Mouse (Mus musculus) MEL (cell line): Measurements from ENCODE around the gene Sh2b3. TPM values are rescaled to one million over a fixed set of nuclear protein-coding genes. Genes with fewer than 3 reads are reported as not detected.

Experiments used
- DNase-seq: peaks from one replicate; pipeline ENCODE4 v3.0.0; 2011; ENCODE audit warnings: low read depth, low spot score
- H3K27ac ChIP-seq: 2 replicates; pipeline ENCODE4 v1.5.1; 2012; ENCODE audit warnings: low read depth, mild to moderate bottlenecking, control low read depth, low read length, moderate library complexity; ENCODE audit not compliant: control insufficient read depth
- H3K27me3 ChIP-seq, 2 experiments: fragments of 150-350 bp in 1 of 2; sonication (generic) in 1 of 2; 2 replicates each; pipeline ENCODE4 v1.6.1; 2012; ENCODE audit warnings: low read length in 2 of 2, mild to moderate bottlenecking in 2 of 2, improper control_type of control experiment in 1 of 2, moderate library complexity in 1 of 2; ENCODE audit not compliant: insufficient read depth in 2 of 2, control insufficient read depth in 1 of 2
- H3K36me3 ChIP-seq, 2 experiments: 2 replicates each; pipeline ENCODE4 v1.6.1; 2012 to 2014; ENCODE audit warnings: low read length in 2 of 2, improper control_type of control experiment in 1 of 2, inconsistent platforms in 1 of 2, mild to moderate bottlenecking in 1 of 2; ENCODE audit not compliant: insufficient read depth in 2 of 2, control insufficient read depth in 1 of 2
- H3K4me1 ChIP-seq, 2 experiments: fragments of 150-350 bp in 1 of 2; sonication (generic) in 1 of 2; 2 replicates each; pipeline ENCODE4 v1.6.1; 2012; ENCODE audit warnings: low read length in 2 of 2, improper control_type of control experiment in 1 of 2, mild to moderate bottlenecking in 1 of 2; ENCODE audit not compliant: insufficient read depth in 2 of 2, control insufficient read depth in 1 of 2
- H3K4me3 ChIP-seq, 2 experiments: fragments of 150-350 bp in 1 of 2; sonication (generic) in 1 of 2; 2 replicates each; pipeline ENCODE4 v1.5.1; 2012; ENCODE audit warnings: low read depth in 2 of 2, low read length in 2 of 2, mild to moderate bottlenecking in 2 of 2, moderate library complexity in 2 of 2, control low read depth in 1 of 2, improper control_type of control experiment in 1 of 2; ENCODE audit not compliant: control insufficient read depth in 1 of 2, insufficient read depth in 1 of 2
- H3K79me2 ChIP-seq: 2 replicates; pipeline ENCODE4 v1.6.1; 2012; ENCODE audit warnings: mild to moderate bottlenecking, low read length, moderate library complexity; ENCODE audit not compliant: control insufficient read depth, poor library complexity, insufficient read depth
- H3K9ac ChIP-seq: 2 replicates; pipeline ENCODE4 v1.6.1; 2012; ENCODE audit warnings: low read depth, mild to moderate bottlenecking, control low read depth, low read length, moderate library complexity; ENCODE audit not compliant: control insufficient read depth, poor library complexity, severe bottlenecking
- H3K9me3 ChIP-seq: fragments of 150-350 bp; sonication (generic); replicated peaks from 2 replicates; pipeline ENCODE4 v1.6.1; 2012; ENCODE audit warnings: mild to moderate bottlenecking, low read length, improper control_type of control experiment, moderate library complexity; ENCODE audit not compliant: insufficient read depth
- BHLHE40 ChIP-seq: IDR thresholded peaks from 2 replicates; pipeline ENCODE4 v1.6.1; 2012; ENCODE audit warnings: low read depth, mild to moderate bottlenecking, inconsistent platforms, low read length, improper control_type of control experiment, borderline replicate concordance
- CHD1 ChIP-seq: IDR thresholded peaks from 2 replicates; pipeline ENCODE4 v1.6.1; 2012; ENCODE audit warnings: low read depth, mild to moderate bottlenecking, inconsistent platforms, low read length, improper control_type of control experiment
- CHD2 ChIP-seq: IDR thresholded peaks from 2 replicates; pipeline ENCODE4 v1.6.1; 2011; ENCODE audit warnings: low read length, improper control_type of control experiment
- CTCF ChIP-seq, 3 experiments: IDR thresholded peaks in 2 of 3; conservative IDR thresholded peaks in 1 of 3; 2 replicates each; pipeline ENCODE4 v1.5.1; 2011 to 2012; ENCODE audit warnings: low read length in 3 of 3, low read depth in 2 of 3, mild to moderate bottlenecking in 2 of 3, improper control_type of control experiment in 1 of 3, inconsistent platforms in 1 of 3, mixed read lengths in 1 of 3, moderate library complexity in 1 of 3; ENCODE audit not compliant: control insufficient read depth in 1 of 3, insufficient read depth in 1 of 3, poor library complexity in 1 of 3, severe bottlenecking in 1 of 3
- E2F4 ChIP-seq: IDR thresholded peaks from 2 replicates; pipeline ENCODE4 v1.6.1; 2011; ENCODE audit warnings: low read depth, low read length, improper control_type of control experiment, borderline replicate concordance
- ELF1 ChIP-seq: IDR thresholded peaks from 2 replicates; pipeline ENCODE4 v1.6.1; 2014; ENCODE audit warnings: low read depth, mild to moderate bottlenecking, inconsistent platforms, low read length, improper control_type of control experiment, moderate library complexity
- EP300 ChIP-seq, 2 experiments: IDR thresholded peaks; 2 replicates each; pipeline ENCODE4 v1.6.1; 2011; ENCODE audit warnings: improper control_type of control experiment in 2 of 2, low read length in 2 of 2, low read depth in 1 of 2, mild to moderate bottlenecking in 1 of 2
- GABPA ChIP-seq: IDR thresholded peaks from 2 replicates; pipeline ENCODE4 v1.6.1; 2012; ENCODE audit warnings: low read depth, mild to moderate bottlenecking, inconsistent platforms, low read length, improper control_type of control experiment, moderate library complexity
- HCFC1 ChIP-seq: IDR thresholded peaks from 2 replicates; pipeline ENCODE4 v1.6.1; 2012; ENCODE audit warnings: low read depth, mild to moderate bottlenecking, inconsistent platforms, low read length, improper control_type of control experiment, moderate library complexity
- KAT2A ChIP-seq: conservative IDR thresholded peaks from 2 replicates; pipeline ENCODE4 v1.6.1; 2012; ENCODE audit warnings: low read depth, low read length, improper control_type of control experiment, inconsistent platforms
- MAFK ChIP-seq: IDR thresholded peaks from 2 replicates; pipeline ENCODE4 v1.6.1; 2011; ENCODE audit warnings: low read depth, mild to moderate bottlenecking, low read length, improper control_type of control experiment, borderline replicate concordance
- MAX ChIP-seq: IDR thresholded peaks from 2 replicates; pipeline ENCODE4 v1.6.1; 2011; ENCODE audit warnings: low read length, improper control_type of control experiment
- MAZ ChIP-seq: IDR thresholded peaks from 2 replicates; pipeline ENCODE4 v1.6.1; 2012; ENCODE audit warnings: low read depth, mild to moderate bottlenecking, inconsistent platforms, low read length, improper control_type of control experiment
- MEF2A ChIP-seq: IDR thresholded peaks from 2 replicates; pipeline ENCODE4 v1.6.1; 2014; ENCODE audit warnings: low read depth, mild to moderate bottlenecking, inconsistent platforms, low read length, improper control_type of control experiment; ENCODE audit not compliant: poor library complexity, insufficient replicate concordance, severe bottlenecking; ENCODE audit errors: extremely low read depth
- MXI1 ChIP-seq: IDR thresholded peaks from 2 replicates; pipeline ENCODE4 v1.6.1; 2011; ENCODE audit warnings: mild to moderate bottlenecking, low read depth, low read length, improper control_type of control experiment
- MYB ChIP-seq: IDR thresholded peaks from 2 replicates; pipeline ENCODE4 v1.6.1; 2011; ENCODE audit warnings: mild to moderate bottlenecking, low read depth, low read length, improper control_type of control experiment
- MYC ChIP-seq: IDR thresholded peaks from 2 replicates; pipeline ENCODE4 v1.6.1; 2011; ENCODE audit warnings: low read depth, mild to moderate bottlenecking, low read length, improper control_type of control experiment, moderate library complexity
- POLR2A ChIP-seq, 2 experiments: IDR thresholded peaks; 2 replicates each; pipeline ENCODE4 v1.6.1; 2011 to 2012; ENCODE audit warnings: low read length in 2 of 2, mild to moderate bottlenecking in 2 of 2, control low read depth in 1 of 2, improper control_type of control experiment in 1 of 2, low read depth in 1 of 2, moderate library complexity in 1 of 2; ENCODE audit not compliant: control insufficient read depth in 1 of 2, insufficient read depth in 1 of 2, poor library complexity in 1 of 2
- POLR2AphosphoS2 ChIP-seq: IDR thresholded peaks from 2 replicates; pipeline ENCODE4 v1.6.1; 2011; ENCODE audit warnings: low read length, improper control_type of control experiment
- POLR2AphosphoS5 ChIP-seq: IDR thresholded peaks from 2 replicates; pipeline ENCODE4 v1.6.1; 2012; ENCODE audit warnings: low read depth, borderline replicate concordance, mild to moderate bottlenecking, inconsistent platforms, low read length, moderate library complexity, mixed read lengths
- RAD21 ChIP-seq: IDR thresholded peaks from 2 replicates; pipeline ENCODE4 v1.6.1; 2011; ENCODE audit warnings: mild to moderate bottlenecking, low read depth, low read length, improper control_type of control experiment
- RCOR1 ChIP-seq: IDR thresholded peaks from 2 replicates; pipeline ENCODE4 v1.6.1; 2012; ENCODE audit warnings: low read depth, mild to moderate bottlenecking, inconsistent platforms, low read length, improper control_type of control experiment
- SMC3 ChIP-seq: IDR thresholded peaks from 2 replicates; pipeline ENCODE4 v1.6.1; 2011; ENCODE audit warnings: low read depth, low read length, improper control_type of control experiment
- TBP ChIP-seq: IDR thresholded peaks from 2 replicates; pipeline ENCODE4 v1.8.0; 2011; ENCODE audit warnings: low read depth, low read length, improper control_type of control experiment
- TCF12 ChIP-seq: IDR thresholded peaks from 2 replicates; pipeline ENCODE4 v1.6.1; 2014; ENCODE audit warnings: low read depth, mild to moderate bottlenecking, inconsistent platforms, low read length, improper control_type of control experiment, moderate library complexity
- USF1 ChIP-seq: IDR thresholded peaks from 2 replicates; pipeline ENCODE4 v1.6.1; 2014; ENCODE audit warnings: low read depth, mild to moderate bottlenecking, inconsistent platforms, low read length, improper control_type of control experiment, moderate library complexity
- USF2 ChIP-seq, 2 experiments: IDR thresholded peaks; 2 replicates each; pipeline ENCODE4 v1.6.1; 2011 to 2012; ENCODE audit warnings: improper control_type of control experiment in 2 of 2, low read length in 2 of 2, borderline replicate concordance in 1 of 2, inconsistent platforms in 1 of 2, low read depth in 1 of 2, mild to moderate bottlenecking in 1 of 2; ENCODE audit not compliant: insufficient read depth in 1 of 2
- ZKSCAN1 ChIP-seq: IDR thresholded peaks from 2 replicates; pipeline ENCODE4 v1.6.1; 2012; ENCODE audit warnings: low read depth, mild to moderate bottlenecking, inconsistent platforms, low read length, improper control_type of control experiment, moderate library complexity
- ZNF384 ChIP-seq: IDR thresholded peaks from 2 replicates; pipeline ENCODE4 v1.6.1; 2012; ENCODE audit warnings: low read depth, mild to moderate bottlenecking, inconsistent platforms, low read length, improper control_type of control experiment
- polyA plus RNA-seq, 2 experiments: library from polyadenylated mRNA; stranded (reverse) in 1 of 2; unstranded in 1 of 2; fragments of >175 nt in 1 of 2; fragments of >200 nt in 1 of 2; gene quantifications; 2 replicates each; pipeline versions ENCODE4 v1.2.1 to v1.2.4; 2012; ENCODE audit warnings: low replicate concordance in 2 of 2, low read depth in 1 of 2; ENCODE audit not compliant: insufficient read length in 2 of 2, insufficient read depth in 1 of 2, missing spikeins in 1 of 2
- total RNA-seq: library from RNA; depleted of rRNA; stranded (reverse); fragments of 300-350 nt; gene quantifications from 2 replicates; pipeline ENCODE4 v1.2.3, GENCODE M21; 2012

Gene Sh2b3
- total and polyA plus RNA-seq, 3 experiments, result 14.0 to 43.2 TPM; not detected in 1

DNA sequence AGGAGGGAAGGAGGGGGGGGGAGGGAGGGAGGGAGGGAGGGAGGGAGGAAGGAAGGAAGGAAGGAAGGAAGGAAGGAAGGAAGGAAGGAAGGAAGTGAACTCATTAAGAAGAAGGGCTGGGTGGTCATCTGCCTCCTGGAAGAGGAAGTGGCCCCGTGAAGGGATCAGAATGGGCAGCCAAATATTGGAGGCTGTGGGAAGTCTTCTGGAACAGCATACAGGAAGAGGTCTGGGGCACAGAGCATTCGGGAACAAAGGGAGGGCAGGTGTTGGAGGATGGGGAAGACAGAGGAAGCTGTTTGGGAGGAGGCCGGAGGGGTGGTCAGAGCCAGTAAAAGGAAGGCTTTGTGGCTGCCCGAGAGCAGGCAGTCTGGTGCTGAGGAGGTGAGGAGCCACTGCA, 7.9 kb upstream of the Sh2b3 start:
- H3K36me3 ChIP-seq, result peaks cover 0 to 4% of the 10 kb centered on the region in 2 experiments; a peak in 1 of 4 replicates
- H3K27me3 ChIP-seq, result no peaks in the 10 kb centered on the region
- H3K79me2 ChIP-seq, result peaks cover 3% of the 10 kb centered on the region; the same call in 1 of the 2 replicates
- TF ChIP-seq POLR2A (IDR thresholded peaks at IDR 0.05; ENCODE audit: control insufficient read depth in 1 of 2, insufficient read depth in 1 of 2, low read depth in 1 of 2, low read length in 2 of 2, poor library complexity in 1 of 2) (no peak), TCF12 (no peak), CHD2 (no peak), MEF2A (no peak), CTCF (IDR thresholded peaks at IDR 0.05 in 2 of 3, conservative IDR thresholded peaks at IDR 0.05 in 1 of 3; ENCODE audit: control insufficient read depth in 1 of 3, insufficient read depth in 1 of 3, low read depth in 2 of 3, low read length in 3 of 3, poor library complexity in 1 of 3, severe bottlenecking in 1 of 3) (no peak), ELF1 (no peak)
- TF ChIP-seq, all 39 proteins: peak for 0
- no peak overlapping the region for H3K4me3 ChIP-seq
- DNase-seq, result no peak
- H3K4me1 ChIP-seq, result peaks cover 0 to 15% of the 10 kb centered on the region in 2 experiments; a peak in 2 of 4 replicates
- no peaks in the 10 kb centered on the region for H3K9me3 ChIP-seq
- H3K9ac ChIP-seq, result no peak overlapping the region
- H3K27ac ChIP-seq, result no peak overlapping the region

DNA sequence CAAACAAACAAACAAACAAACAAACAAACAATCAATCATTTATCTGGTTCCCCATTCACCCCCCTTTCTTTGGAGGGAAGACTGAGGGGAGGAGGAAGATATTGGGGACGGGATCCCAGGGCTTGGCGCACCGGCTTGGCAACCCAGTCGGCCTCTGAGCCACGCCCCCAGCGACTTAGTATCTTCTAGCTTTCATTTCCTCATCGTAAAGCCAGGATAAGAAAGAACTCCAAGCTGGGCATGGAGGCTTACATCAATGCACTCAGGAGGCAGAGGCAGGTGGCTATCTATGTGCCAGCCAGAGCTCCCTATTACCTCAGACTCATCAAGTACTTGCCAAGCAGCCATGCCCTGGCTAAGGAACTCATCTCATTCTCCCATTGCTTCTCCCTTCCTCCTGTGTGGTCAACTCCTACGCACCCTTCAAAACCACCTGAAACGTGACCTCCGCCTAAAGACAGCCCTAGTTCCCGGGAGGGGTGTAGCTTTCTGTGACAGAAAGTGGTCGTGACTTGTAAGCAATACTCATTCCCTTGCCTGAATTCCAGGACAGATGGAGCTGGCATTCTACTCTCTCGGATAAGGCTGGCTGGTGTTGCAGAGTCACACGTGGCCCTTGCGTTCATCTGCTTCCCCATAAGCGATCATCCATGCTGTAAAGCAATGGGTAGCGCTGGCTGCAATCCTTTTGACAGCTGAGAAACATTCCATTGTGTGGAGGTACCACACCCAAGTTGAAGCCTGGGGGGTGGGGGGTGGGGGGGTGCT, 5.9 kb upstream of the Sh2b3 start:
- no peaks in the 10 kb centered on the region for H3K9me3 ChIP-seq
- H3K27ac ChIP-seq, result no peak overlapping the region
- no peaks in the 10 kb centered on the region for H3K27me3 ChIP-seq
- DNase-seq, result peak; percentile 87
- no peaks in the 10 kb centered on the region; the same call in 1 of the 2 replicates for H3K79me2 ChIP-seq
- peak overlapping the region; percentile 63 to 83 for H3K4me3 ChIP-seq
- H3K36me3 ChIP-seq, result peaks cover 0 to 3% of the 10 kb centered on the region in 2 experiments; a peak in 1 of 4 replicates
- peaks cover 0 to 19% of the 10 kb centered on the region in 2 experiments; a peak in 2 of 4 replicates for H3K4me1 ChIP-seq
- H3K9ac ChIP-seq, result peak overlapping the region; percentile 61
- TF ChIP-seq POLR2AphosphoS5 (no peak), ZKSCAN1 (no peak), USF2 (IDR thresholded peaks at IDR 0.05; ENCODE audit: borderline replicate concordance in 1 of 2, insufficient read depth in 1 of 2, low read depth in 1 of 2, low read length in 2 of 2) (no peak), CTCF (IDR thresholded peaks at IDR 0.05 in 2 of 3, conservative IDR thresholded peaks at IDR 0.05 in 1 of 3; ENCODE audit: control insufficient read depth in 1 of 3, insufficient read depth in 1 of 3, low read depth in 2 of 3, low read length in 3 of 3, poor library complexity in 1 of 3, severe bottlenecking in 1 of 3) (no peak), RCOR1 (no peak), POLR2AphosphoS2 (no peak), HCFC1 (no peak), SMC3 (no peak), BHLHE40 (peak; percentile 79), EP300 (IDR thresholded peaks at IDR 0.05; ENCODE audit: low read depth in 1 of 2, low read length in 2 of 2) (0 out of 4 replicates have a peak, but pooled peaks of 1 of the 2 experiments have one; percentile 19), CHD2 (no peak), MXI1 (peak; percentile 71; the same call in 1 of the 2 replicates), ELF1 (no peak), MAZ (no peak), TBP (no peak; the same call in 1 of the 2 replicates), GABPA (no peak), ZNF384 (no peak), MYC (0 out of 2 replicates have a peak, but pooled peaks have one; percentile 53), CHD1 (no peak), KAT2A (no peak), USF1 (peak; percentile 8; the same call in 1 of the 2 replicates), MAX (peak; percentile 70; the same call in 1 of the 2 replicates), E2F4 (no peak), MAFK (no peak), RAD21 (no peak), MYB (no peak)
